Mouse (Mus musculus): ENCODE results near the gene Gm2696.
"Not testable (repeated sequence)": the region's sequence is repeated elsewhere in the genome, so short reads cannot be mapped to it uniquely, and the experiment has no call there.

The Gm2696 gene

DNA sequence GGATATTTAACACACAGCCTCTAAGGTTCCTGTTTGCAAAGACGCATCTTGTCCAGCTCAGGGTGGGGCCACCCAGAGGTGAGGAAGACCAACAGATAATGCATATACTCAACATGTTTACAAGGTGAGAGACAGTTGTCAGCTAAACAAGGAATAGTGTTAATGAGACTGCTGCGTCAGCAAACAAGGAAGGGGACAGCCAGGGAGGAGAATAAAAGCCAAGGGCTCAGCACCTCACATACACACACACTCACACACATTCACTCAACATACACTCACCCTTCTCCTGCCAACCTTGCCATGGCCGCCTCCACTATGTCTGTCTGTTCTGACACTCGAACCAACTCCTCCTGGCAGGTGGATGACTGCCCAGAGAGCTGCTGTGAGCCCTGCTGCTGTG lies at the start of gene Gm2696:
TSS of gene Gm2696 (plus strand) at position 301 of the 400 bp plus-strand sequence.
- DNase-seq (ENCODE audit: low read depth, low spot score) = no peak

DNA sequence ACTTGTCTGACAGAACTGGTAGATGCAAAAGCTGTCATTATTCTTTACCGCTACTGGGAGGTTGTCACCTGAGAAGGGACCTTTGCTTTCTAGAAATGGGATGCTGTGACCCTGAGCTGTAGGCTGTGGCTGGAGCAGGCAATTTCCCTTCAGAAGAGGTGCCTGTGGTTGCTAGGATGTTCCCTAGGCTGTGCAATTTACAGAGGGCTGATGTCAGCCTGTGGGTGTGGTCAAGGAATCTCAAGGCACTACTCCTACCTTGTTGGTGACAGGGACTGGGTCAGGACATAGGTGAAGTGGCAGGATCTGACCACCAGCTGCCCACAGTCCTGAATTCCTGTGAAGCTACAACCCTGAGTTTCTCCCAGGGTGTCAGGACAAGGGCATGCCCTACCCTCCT lies 44.8 kb upstream of the Gm2696 start:
- DNase-seq (ENCODE audit: low read depth, low spot score) = no peak

DNA sequence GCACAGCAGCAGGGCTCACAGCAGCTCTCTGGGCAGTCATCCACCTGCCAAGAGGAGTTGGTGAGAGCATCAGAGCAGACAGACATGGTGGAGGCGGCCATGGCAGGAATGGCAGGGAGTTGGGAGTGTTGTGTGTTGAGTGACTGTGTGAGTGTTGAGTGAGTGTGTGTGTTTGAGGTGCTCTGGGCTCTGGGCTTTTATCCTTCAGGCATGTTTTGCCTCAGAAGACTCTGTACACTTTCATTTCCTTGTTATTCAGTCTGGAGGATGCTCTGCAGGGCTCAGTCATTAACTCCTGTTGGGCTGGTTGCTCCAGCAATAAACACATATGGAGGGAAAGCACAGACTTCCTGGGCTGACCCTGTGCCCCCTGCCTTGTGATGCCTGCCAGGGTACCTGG lies 43.3 kb upstream of the Gm2696 start, which contains the start of gene Gm3238:
TSS of gene Gm3238 (minus strand) at position 101 of the 400 bp plus-strand sequence.
- DNase-seq (ENCODE audit: low read depth, low spot score) = not testable (repeated sequence)

DNA sequence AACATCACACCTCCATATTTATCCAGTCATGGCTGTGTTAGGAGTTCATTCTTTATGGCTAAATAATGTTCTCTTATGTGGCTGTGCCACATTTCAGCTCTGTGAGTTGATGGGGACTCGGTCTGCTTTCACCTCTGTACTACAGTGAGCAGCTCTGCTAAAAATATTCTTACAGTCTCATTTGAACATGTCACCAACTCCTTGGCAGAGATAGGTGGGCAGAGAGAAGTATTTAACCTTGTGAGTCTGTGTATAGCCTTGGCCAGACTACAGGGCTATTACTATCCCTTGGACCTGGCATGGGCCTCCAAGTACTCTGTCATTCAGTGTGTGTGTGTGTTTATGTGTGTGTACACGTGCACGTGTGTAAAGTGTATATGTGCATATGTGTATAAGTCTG lies 42.3 kb upstream of the Gm2696 start:
- not testable (repeated sequence) for DNase-seq (ENCODE audit: low read depth, low spot score)

DNA sequence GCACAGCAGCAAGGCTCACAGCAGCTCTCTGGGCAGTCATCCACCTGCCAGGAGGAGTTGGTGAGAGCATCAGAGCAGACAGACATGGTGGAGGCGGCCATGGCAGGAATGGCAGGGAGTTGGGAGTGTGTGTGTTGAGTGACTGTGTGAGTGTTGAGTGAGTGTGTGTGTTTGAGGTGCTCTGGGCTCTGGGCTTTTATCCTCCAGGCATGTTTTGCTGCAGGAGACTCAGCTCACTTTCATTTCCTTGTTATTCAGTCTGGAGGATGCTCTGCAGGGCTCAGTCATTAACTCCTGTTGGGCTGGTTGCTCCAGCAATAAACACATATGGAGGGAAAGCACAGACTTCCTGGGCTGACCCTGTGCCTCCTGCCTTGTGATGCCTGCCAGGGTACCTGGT lies 37.6 kb upstream of the Gm2696 start, which contains the start of gene Gm7138:
TSS of gene Gm7138 (minus strand) at position 101 of the 400 bp plus-strand sequence.
- not testable (repeated sequence) for DNase-seq (ENCODE audit: low read depth, low spot score)

DNA sequence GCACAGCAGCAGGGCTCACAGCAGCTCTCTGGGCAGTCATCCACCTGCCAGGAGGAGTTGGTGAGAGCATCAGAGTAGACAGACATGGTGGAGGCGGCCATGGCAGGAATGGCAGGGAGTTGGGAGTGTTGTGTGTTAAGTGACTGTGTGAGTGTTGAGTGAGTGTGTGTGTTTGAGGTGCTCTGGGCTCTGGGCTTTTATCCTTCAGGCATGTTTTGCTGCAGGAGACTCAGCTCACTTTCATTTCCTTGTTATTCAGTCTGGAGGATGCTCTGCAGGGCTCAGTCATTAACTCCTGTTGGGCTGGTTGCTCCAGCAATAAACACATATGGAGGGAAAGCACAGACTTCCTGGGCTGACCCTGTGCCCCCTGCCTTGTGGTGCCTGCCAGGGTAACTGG lies 32.0 kb upstream of the Gm2696 start, which contains the start of gene Gm3250:
TSS of gene Gm3250 (minus strand) at position 101 of the 400 bp plus-strand sequence.
- not testable (repeated sequence) for DNase-seq (ENCODE audit: low read depth, low spot score)

DNA sequence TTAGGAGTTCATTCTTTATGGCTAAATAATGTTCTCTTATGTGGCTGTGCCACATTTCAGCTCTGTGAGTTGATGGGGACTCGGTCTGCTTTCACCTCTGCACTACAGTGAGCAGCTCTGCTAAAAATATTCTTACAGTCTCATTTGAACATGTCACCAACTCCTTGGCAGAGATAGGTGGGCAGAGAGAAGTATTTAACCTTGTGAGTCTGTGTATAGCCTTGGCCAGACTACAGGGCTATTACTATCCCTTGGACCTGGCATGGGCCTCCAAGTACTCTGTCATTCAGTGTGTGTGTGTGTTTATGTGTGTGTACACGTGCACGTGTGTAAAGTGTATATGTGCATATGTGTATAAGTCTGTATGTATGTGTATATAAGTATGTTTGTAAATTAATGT lies 31.1 kb upstream of the Gm2696 start:
- not testable (repeated sequence) for DNase-seq (ENCODE audit: low read depth, low spot score)

DNA sequence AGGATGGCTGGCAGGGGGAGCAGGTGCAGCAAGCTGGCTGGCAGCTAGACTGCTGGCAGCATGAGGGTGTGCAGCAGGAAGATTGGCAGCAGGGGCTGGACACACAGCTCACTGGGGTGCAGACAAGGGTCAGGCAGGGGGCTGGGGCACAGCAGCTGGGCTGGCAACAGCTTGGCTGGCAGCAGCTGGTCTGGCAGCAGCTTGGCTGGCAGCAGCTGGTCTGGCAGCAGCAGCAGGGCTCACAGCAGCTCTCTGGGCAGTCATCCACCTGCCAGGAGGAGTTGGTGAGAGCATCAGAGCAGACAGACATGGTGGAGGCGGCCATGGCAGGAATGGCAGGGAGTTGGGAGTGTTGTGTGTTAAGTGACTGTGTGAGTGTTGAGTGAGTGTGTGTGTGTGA lies 26.6 kb upstream of the Gm2696 start, which contains the start of gene Gm7137:
TSS of gene Gm7137 (minus strand) at position 325 of the 400 bp plus-strand sequence.
- not testable (repeated sequence) for DNase-seq (ENCODE audit: low read depth, low spot score)

DNA sequence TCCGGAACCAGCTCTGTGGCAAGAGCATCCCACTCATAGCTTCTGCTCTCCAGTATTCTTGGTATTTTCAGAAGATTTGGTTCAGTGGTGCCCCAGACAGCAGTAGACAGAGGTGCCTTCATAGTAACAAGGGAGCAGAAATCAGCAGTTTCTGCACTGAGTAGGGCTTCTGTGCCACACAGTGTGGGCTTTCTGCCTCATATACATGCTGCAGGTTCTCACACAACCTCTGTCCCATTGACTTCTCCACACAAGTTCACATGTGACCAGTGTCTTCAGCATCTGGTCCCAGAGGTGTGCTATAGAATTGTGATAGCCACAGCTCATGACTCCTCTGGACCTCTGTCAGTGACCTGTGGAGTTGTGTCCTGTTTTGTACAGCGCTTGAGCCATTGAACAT lies 25.9 kb upstream of the Gm2696 start:
- no peak for DNase-seq (ENCODE audit: low read depth, low spot score)

DNA sequence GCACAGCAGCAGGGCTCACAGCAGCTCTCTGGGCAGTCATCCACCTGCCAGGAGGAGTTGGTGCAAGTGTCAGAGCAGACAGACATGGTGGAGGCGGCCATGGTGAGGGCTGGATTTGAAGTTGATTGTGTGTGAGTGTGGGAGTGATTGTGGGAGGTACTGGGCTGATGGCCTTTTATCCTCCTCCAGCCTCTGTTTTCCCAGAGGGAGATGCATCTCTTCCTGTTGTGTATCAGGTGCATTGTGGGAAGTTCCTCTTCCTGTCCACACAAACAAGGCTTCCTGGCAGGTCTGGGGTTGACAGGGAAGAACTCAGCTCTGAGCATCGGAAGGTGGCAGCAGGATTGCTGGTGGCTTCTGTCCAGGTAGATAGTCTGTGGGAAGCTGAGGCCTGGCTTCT lies 19.5 kb upstream of the Gm2696 start, which contains the start of gene Gm9639:
TSS of gene Gm9639 (minus strand) at position 101 of the 400 bp plus-strand sequence.
- no peak for DNase-seq (ENCODE audit: low read depth, low spot score)

DNA sequence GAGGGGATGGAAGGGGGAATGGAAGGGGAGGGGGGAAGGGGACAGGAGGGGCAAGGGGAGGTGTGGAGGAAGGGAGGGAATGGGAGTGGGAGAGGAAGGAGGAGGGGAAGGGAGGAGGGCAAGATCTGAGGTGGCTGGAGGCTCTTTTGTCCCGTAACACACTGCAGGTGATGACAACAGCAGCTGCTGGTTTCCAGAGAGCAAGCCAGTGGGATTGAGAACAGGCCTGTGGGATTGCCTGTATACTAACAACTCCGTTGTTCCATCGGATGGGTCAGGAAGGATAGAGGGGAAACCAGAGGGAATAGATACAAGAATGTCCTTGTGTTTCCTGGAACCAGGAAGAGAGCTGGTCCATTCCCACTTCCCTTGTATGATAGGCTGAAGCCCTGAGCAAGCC lies 16.8 kb upstream of the Gm2696 start:
- DNase-seq (ENCODE audit: low read depth, low spot score) = no peak

DNA sequence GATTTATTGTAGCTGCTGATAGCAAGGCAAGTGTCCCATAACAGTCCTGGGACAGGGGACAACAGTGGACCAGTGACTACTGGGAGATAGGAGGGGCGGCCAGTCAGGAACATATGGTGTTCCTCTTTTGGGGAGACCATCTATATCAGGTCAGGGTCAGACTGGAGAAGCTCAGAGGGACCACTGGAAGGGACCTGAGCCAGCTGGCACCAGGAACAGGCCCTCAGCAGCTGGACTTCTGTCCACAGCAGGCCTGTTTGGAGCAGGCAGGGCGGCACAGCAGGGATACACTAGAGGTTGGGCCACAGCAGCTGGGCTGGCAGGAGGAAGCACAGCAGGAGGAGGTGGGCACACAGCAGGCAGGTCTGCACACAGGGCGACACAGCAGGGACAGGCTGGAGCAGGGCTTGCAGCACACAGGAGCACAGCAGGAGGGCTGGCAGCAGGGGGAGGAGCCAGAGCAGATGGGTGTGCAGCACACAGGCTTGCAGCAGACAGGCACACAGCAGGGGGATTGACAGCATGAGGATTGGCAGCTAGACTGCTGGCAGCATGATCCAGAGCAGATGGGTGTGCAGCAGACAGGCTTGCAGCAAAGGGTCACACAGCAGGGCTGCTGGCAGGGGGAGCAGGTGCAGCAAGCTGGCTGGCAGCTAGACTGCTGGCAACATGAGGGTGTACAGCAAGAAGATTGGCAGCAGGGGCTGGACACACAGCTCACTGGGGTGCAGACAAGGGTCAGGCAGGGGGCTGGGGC lies 16.1 kb upstream of the Gm2696 start:
- DNase-seq (ENCODE audit: low read depth, low spot score) = not testable (repeated sequence)

DNA sequence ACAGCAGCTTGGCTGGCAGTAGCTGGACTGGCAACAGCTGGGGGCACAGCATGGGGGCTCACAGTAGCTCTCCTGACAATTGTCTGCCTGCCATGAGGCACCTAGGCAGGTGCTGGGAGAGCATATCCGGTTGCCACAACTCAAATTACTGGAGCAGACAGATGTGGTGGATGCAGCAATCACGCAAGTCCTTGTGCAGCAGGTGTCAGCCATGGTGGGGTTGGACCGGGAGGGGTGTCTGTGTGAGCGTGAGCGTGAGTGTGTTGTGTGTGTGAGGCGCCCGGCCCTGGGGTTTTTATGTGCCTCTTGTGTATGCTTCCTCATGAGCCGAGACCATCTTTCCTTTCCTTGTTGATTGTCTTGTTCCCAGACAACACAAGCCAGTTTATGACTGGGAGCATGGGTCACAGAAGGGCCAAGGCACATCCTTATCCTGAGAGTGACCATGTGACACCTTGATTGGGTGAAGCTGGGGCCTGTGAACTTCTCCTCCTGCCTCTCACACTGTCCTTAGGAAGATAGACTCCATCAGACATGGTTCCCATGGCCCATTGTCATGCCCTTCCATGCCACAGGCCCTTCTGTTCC lies 15.5 kb upstream of the Gm2696 start, which contains the start of gene Gm19668:
TSS of gene Gm19668 (minus strand) at position 213 of the 588 bp plus-strand sequence.
- no peak for DNase-seq (ENCODE audit: low read depth, low spot score)

DNA sequence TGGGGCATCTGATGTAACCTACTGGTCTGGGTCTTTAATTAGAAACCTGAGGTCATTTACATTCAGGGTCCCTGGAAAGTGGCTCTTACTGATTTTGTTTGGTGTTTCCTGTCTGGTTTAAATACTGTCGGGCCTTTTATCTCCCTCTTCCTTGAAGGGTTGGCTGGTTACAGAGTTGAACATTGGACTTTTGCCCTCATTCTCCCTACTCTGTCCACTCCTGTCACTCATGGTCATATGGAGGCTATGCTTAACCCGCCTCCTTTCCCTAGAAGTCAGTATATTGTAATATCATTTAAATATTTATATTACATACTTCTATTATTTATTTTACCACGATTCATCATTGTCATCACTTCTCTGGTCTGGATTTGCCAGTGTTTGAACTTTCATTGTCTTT lies 10.4 kb upstream of the Gm2696 start:
- DNase-seq (ENCODE audit: low read depth, low spot score) = no peak

DNA sequence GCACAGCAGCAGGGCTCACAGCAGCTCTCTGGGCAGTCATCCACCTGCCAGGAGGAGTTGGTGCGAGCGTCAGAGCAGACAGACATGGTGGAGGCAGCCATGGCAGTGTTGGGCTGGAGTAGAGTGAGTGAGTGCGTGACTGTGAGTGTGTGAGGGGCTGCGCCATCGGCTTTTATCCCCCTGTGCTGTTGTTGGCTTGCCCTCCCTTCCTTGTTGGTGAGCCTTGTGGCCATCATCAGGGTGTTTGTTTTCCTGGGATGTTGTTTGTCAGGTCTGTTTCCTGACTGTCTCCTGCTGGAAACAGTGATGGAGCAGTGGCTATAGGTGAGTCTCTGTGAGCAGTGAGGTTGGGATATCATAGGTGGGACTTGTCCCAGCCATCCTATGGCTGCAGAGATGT lies 2.7 kb upstream of the Gm2696 start, which contains the start of gene Gm9507:
TSS of gene Gm9507 (minus strand) at position 101 of the 400 bp plus-strand sequence.
- DNase-seq (ENCODE audit: low read depth, low spot score) = no peak

DNA sequence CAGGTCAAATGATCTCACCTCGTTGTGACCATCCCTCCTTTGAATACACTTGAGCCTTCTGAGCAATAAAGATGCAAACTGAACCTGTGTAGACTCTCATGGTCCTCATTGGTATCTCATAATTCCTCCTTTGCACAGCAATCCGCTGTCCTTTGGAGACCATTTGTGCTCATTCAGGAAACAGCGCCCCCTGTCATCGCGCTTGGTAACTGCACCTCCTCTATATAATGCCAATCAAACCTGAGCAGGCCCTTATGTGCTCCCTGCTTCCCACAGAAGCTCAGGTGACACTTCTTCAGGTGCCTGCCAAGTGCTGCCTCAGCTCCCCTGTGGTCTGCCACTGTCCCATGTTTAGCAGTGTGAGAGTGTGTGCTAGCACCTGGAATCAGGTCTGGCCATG lies 1.0 kb downstream of the Gm2696 start:
- DNase-seq (ENCODE audit: low read depth, low spot score) = peak; percentile 28

DNA sequence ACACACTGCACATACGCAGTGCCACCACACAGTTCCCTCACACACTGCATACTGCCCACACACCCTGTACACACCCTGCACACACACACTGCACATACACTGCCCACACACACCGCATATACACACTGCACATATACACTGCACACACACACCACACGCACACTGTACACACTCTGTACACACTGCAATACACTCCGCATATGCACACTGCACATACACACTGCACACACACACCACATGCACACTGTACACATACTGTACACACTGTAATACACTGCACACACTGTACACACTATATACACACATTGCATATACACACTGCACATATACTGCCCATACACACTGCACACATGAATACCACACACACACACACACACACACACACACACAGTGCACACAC lies 4.0 kb downstream of the Gm2696 start:
- no peak for DNase-seq (ENCODE audit: low read depth, low spot score)

DNA sequence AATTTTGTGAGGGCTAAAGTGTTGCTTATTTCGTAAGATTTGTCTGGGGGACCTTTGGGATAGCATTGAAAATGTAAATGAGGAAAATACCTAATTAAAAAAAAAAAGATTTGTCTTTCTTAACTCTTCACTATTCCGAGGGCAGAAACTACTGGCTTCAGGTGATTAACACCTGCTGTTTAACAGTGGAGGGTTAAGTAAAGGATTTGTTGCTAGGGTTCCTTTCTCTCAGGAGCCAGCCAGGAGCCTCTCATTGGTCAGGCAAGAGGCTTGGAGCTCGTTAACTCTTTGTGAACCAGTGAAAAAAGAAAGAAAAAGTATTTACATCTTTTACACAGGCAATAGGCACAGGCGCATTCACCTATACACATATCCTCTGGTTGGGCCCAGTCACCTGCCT lies 4.7 kb downstream of the Gm2696 start:
- DNase-seq (ENCODE audit: low read depth, low spot score) = no peak

DNA sequence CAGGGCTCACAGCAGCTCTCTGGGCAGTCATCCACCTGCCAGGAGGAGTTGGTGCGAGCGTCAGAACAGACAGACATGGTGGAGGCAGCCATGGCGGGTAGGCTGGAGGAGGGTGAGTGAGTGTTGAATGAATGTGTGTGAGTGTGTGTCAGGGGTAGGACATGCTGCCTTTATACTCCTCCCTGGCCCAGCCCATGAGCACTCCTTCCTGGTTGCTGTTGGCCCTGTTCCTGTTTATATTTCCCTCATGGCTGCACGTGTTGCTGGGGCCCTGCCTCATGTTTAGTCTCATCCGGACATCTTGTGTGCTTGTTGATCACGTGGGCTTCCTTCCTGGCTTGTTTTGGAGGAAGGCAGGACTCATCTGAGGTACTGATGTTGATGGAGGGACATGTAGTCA lies 12.5 kb downstream of the Gm2696 start, which contains the start of gene Krtap10-4:
TSS of gene Krtap10-4 (minus strand) at position 145 of the 400 bp plus-strand sequence.
- DNase-seq (ENCODE audit: low read depth, low spot score) = no peak

DNA sequence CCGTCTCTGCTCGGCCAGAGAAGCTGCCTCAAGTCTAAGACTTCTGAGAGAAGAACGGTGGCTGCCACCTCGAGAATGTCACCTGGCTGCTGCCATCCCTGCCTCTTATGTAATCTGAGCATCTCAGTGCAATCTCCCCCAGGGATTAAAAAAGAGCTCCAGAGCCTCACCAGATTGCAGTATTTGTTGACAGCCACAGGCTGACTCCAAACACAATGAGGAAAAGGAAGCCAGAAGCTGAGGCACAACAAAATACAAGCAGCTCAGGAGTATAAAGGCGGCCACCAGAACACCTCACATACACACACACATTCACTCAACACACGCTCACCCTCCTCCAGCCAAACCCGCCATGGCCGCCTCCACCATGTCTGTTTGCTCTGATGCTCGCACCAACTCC lies 21.2 kb downstream of the Gm2696 start, which contains the start of gene Krtap10-10:
TSS of gene Krtap10-10 (plus strand) at position 301 of the 400 bp plus-strand sequence.
- no peak for DNase-seq (ENCODE audit: low read depth, low spot score)

DNA sequence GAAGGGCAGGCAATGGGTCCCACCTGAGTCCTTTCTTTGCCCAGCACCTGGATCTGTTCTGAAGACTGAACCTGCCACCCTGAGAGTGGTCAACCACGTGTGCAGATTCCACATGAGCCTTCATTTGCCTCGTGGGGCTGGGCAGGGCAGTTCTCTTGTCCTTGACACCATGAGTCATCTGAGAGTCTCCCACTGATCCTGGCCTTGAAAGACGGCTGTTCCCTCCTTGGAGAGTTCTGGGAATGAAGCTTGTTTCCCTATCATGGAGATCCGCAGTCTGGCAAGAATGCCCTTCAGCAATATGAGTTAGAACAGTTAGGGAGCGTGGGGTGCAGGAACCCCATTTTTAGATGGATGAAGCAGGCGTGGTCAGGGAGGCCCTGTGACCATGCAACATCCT lies 24.5 kb downstream of the Gm2696 start:
- no peak for DNase-seq (ENCODE audit: low read depth, low spot score)

DNA sequence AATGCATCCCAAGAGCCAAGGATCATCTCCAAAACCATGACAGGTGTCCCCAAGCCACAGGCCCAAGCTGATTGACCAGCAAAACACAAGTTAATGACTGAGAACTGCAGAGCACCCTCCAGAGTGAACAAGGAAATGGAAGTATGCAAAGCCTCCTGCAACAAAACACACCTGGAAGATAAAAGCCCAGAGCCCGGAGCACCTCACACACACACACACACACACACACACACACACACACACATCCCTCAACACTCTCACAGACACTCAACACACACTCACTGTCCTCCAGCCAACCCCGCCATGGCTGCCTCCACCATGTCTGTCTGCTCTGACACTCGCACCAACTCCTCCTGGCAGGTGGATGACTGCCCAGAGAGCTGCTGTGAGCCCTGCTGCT lies 32.0 kb downstream of the Gm2696 start, which contains the start of gene Gm36176:
TSS of gene Gm36176 (plus strand) at position 301 of the 400 bp plus-strand sequence.
- DNase-seq (ENCODE audit: low read depth, low spot score) = no peak
